Mouse (Mus musculus): Measurements from ENCODE around the gene Gm20388. TPM values are rescaled to one million over a fixed set of nuclear protein-coding genes. Genes with fewer than 3 reads are reported as not detected.
A peak's percentile ranks its signal among the peaks of the same experiment; 100 is the strongest.

Gm20388 gene
- polyA plus RNA-seq, 1 experiment from 2014 or later: not detected

DNA sequence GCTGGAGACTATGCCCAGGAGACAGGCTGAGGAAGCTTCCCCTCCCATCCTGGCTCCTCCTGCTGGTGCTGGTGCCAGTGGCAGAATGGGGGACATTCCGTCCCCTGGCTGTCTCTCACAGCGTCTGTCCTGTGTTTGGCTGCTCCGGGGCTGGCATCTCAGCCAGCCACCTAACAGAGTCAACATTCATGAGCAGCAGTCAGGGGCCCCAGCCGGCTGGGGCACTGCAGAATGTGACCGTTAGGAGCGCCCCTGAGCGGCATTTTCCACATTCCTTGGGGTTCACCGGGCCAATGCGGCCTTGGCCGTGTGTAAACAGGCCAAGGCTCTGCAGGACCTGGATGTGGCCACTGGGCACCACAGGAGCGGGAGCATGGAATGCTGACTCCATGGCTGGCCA is 2323.4 kb downstream of the Gm20388 start:
- H3K4me1 ChIP-seq (ENCODE audit: control insufficient read depth, insufficient read depth, low read length): peaks cover 12% of the 10 kb centered on the region
- no peak overlapping the region for H3K4me3 ChIP-seq (ENCODE audit: low read depth, low read length)
- no peaks in the 10 kb centered on the region for H3K36me3 ChIP-seq (ENCODE audit: control insufficient read depth, insufficient read depth, low read length)
- no peaks in the 10 kb centered on the region for H3K9me3 ChIP-seq (ENCODE audit: control insufficient read depth, low read length)
- no peak overlapping the region for H3K27ac ChIP-seq (replicated peaks; ENCODE audit: low read depth, low read length)
- ATAC-seq (ENCODE audit: insufficient number of reproducible peaks, low FRiP score, low TSS enrichment, low read depth) (no peak), DNase-seq (ENCODE audit: low spot score) (peak; percentile 60)
- no peak overlapping the region for H3K4me2 ChIP-seq (ENCODE audit: low read depth, severe bottlenecking)
- no peak overlapping the region for H3K9ac ChIP-seq (ENCODE audit: low read length)
- H3K27me3 ChIP-seq (ENCODE audit: control insufficient read depth, insufficient read depth, low read length): peaks cover 28% of the 10 kb centered on the region
- 46% methylated on average over 11 of the region's 11 CpGs for WGBS

DNA sequence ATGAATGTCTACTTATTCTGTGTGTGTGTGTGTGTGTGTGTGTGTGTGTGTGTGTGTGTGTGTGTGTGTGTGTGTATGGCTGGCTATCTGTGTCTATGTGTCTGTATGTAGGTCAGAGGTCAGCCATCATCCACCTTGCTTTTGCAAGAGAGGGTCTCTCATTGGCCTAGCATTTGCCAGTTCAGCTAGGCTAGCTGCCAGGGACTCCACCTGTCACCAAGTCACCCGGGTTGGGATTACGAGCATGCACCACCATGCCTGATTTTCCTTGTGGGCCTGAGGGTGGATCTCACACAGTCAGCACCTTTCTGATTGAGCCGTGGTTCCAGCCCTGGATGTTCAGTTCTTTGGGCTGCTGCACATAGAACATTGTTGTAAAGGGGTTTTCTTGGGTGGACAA is 2325.9 kb downstream of the Gm20388 start:
- ATAC-seq (ENCODE audit: insufficient number of reproducible peaks, low FRiP score, low TSS enrichment, low read depth): no peak
- 94% methylated on average over 3 of the region's 3 CpGs for WGBS
- H3K4me1 ChIP-seq (ENCODE audit: control insufficient read depth, insufficient read depth, low read length): peaks cover 7% of the 10 kb centered on the region

DNA sequence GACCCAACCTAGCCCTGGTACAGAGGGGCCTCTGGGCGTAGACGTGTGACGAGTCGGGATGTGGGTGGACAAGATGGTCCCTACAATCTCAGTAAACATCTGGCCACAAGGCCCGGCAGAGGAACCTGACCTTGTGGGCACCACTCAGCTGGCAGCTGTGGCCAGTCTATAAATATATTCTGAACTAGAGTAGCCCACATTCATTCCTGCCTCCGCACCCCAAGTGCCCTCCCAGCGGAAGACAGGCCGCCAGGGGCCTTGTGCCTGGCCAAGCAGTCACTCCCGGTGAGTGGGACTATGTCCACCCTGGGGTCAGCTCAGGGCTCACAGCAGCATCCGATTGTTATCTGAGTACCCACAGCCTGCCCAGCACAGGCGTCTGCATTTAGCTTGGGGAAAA is 2327.6 kb downstream of the Gm20388 start:
- Histone ChIP-seq H3K4me1 (ENCODE audit: control insufficient read depth, insufficient read depth, low read length) (peaks cover 7% of the 10 kb centered on the region), H3K4me2 (ENCODE audit: low read depth, severe bottlenecking) (no peak overlapping the region), H3K36me3 (ENCODE audit: control insufficient read depth, insufficient read depth, low read length) (no peaks in the 10 kb centered on the region), H3K27me3 (ENCODE audit: control insufficient read depth, insufficient read depth, low read length) (no peaks in the 10 kb centered on the region), H3K9ac (ENCODE audit: low read length) (no peak overlapping the region), H3K9me3 (ENCODE audit: control insufficient read depth, low read length) (no peaks in the 10 kb centered on the region), H3K4me3 (ENCODE audit: low read depth, low read length) (no peak overlapping the region), H3K27ac (replicated peaks; ENCODE audit: low read depth, low read length) (no peak overlapping the region)
- ATAC-seq (ENCODE audit: insufficient number of reproducible peaks, low FRiP score, low TSS enrichment, low read depth) (no peak), DNase-seq (ENCODE audit: low spot score) (no peak)
- 74% methylated on average over 11 of the region's 11 CpGs for WGBS

More for the DNA sequence above, 2325.9 kb downstream of the Gm20388 start:
- Histone ChIP-seq H3K4me2 (ENCODE audit: low read depth, severe bottlenecking) (no peak overlapping the region), H3K27me3 (ENCODE audit: control insufficient read depth, insufficient read depth, low read length) (peaks cover 8% of the 10 kb centered on the region; the same call in 1 of the 2 replicates), H3K9me3 (ENCODE audit: control insufficient read depth, low read length) (no peaks in the 10 kb centered on the region), H3K9ac (ENCODE audit: low read length) (no peak overlapping the region), H3K4me3 (ENCODE audit: low read depth, low read length) (no peak overlapping the region), H3K36me3 (ENCODE audit: control insufficient read depth, insufficient read depth, low read length) (no peaks in the 10 kb centered on the region), H3K27ac (replicated peaks; ENCODE audit: low read depth, low read length) (no peak overlapping the region)
- no peak for DNase-seq (ENCODE audit: low spot score)

DNA sequence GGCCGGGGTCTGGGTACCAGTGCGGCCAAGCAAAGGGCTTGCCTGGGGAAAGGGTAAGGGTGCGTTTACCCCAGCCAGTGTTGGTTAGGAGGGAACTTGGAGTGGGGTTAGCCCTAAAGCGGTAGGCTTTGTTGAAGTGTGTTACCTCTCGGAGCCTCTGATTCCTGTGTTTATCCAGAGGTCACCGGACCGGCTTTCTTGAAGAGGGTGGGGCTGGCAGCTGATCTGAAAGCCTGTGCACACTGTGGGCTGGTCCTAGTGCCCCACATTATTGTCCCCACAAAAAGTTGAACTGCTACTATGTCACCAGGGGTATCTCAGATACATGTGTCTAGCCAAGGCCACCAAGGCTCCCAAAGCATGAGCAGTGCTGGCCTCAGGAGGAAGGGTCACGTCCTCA is 2328.1 kb downstream of the Gm20388 start:
- H3K4me2 ChIP-seq (ENCODE audit: low read depth, severe bottlenecking): no peak overlapping the region
- H3K4me1 ChIP-seq (ENCODE audit: control insufficient read depth, insufficient read depth, low read length): peaks cover 7% of the 10 kb centered on the region
- DNase-seq (ENCODE audit: low spot score) (no peak), ATAC-seq (ENCODE audit: insufficient number of reproducible peaks, low FRiP score, low TSS enrichment, low read depth) (no peak)
- no peak overlapping the region for H3K27ac ChIP-seq (replicated peaks; ENCODE audit: low read depth, low read length)
- no peaks in the 10 kb centered on the region for H3K36me3 ChIP-seq (ENCODE audit: control insufficient read depth, insufficient read depth, low read length)
- H3K9ac ChIP-seq (ENCODE audit: low read length): no peak overlapping the region
- no peaks in the 10 kb centered on the region for H3K27me3 ChIP-seq (ENCODE audit: control insufficient read depth, insufficient read depth, low read length)
- no peaks in the 10 kb centered on the region for H3K9me3 ChIP-seq (ENCODE audit: control insufficient read depth, low read length)
- WGBS: 64% methylated on average over 8 of the region's 8 CpGs
- H3K4me3 ChIP-seq (ENCODE audit: low read depth, low read length): no peak overlapping the region

DNA sequence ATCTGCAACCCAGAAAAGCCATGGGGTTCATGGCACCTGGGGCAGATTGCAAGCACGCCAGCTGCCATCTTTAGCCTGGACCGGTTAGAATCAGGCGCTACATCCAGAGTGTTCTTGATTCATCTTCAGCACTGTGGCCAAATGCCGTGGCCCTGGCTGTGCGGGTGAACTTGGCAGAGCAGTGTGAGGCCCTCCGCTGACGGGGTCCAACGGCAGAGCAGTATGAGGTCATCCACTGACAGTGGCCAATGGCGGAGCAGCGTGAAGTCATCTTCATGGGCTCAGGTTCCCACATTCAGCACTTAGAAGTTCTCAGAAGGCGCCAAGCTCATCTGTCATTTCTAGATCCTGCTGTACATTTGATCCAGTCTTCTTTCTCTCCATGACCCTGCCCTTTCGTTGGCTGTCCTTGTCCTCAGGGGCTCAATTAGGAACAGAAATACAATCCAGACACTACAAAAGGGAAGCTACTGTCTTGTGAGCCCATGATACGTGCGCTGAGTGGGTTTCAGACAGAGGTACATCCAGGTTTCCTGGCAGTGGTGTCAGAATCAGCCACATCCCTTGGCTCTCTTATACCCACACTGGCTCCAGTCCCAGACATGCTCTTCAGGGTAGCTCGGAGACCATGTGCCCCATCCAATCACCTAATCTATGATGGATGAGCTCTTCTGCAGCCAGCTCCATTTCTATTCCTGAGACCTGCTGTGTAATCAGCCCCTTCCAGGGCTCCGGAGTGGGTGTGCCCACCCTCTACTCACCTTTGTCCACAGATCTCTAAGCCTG is 2329.8 kb downstream of the Gm20388 start:
- Histone ChIP-seq H3K9me3 (ENCODE audit: control insufficient read depth, low read length) (no peaks in the 10 kb centered on the region), H3K9ac (ENCODE audit: low read length) (no peak overlapping the region), H3K4me1 (ENCODE audit: control insufficient read depth, insufficient read depth, low read length) (peaks cover 1% of the 10 kb centered on the region; the same call in 1 of the 2 replicates), H3K27me3 (ENCODE audit: control insufficient read depth, insufficient read depth, low read length) (no peaks in the 10 kb centered on the region), H3K27ac (replicated peaks; ENCODE audit: low read depth, low read length) (no peak overlapping the region), H3K4me3 (ENCODE audit: low read depth, low read length) (no peak overlapping the region), H3K36me3 (ENCODE audit: control insufficient read depth, insufficient read depth, low read length) (no peaks in the 10 kb centered on the region), H3K4me2 (ENCODE audit: low read depth, severe bottlenecking) (no peak overlapping the region)
- ATAC-seq (ENCODE audit: insufficient number of reproducible peaks, low FRiP score, low TSS enrichment, low read depth) (no peak), DNase-seq (ENCODE audit: low spot score) (no peak)
- 92% methylated on average over 16 of the region's 16 CpGs for WGBS

DNA sequence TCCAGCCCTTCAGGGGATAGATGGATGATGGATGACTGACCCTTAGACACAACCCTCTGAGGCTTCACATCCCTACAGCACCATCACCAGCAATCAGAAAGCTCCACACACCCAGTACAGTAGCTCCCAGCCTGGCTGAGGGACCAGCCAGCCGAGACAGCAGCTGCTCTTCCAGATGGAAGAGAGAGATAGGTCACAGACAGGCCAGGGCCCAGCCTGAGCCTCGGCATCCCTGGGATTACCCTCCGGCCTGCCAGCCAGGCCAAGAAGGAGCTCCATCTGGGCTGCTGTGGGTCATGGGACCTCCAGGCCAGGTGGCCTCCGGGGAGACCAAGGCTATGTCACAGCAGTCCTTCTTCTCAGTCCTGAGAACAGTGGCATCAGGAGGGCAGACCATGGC is 2332.7 kb downstream of the Gm20388 start:
- no peaks in the 10 kb centered on the region for H3K36me3 ChIP-seq (ENCODE audit: control insufficient read depth, insufficient read depth, low read length)

DNA sequence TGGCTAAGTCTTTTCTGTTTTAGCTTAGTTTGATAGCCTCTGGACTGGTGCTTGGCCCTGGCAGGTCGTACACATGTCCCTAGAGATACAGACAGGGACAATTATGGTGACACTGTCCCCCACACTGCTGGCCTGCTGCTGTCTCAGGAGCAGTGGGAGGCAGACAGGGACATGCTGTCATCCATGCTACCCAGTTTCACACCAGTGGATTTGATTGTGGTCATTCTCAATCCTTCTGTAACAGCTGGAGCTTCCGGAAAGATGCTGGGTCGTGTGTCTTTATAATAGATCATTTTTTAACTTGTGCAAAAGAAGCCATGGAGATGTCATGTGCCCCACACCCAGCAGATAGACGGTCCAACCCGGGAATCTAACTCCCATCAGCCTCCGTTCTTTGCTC is 2334.5 kb downstream of the Gm20388 start:
- H3K9ac ChIP-seq (ENCODE audit: low read length): no peak overlapping the region
- DNase-seq (ENCODE audit: low spot score) (no peak), ATAC-seq (ENCODE audit: insufficient number of reproducible peaks, low FRiP score, low TSS enrichment, low read depth) (no peak)
- H3K4me1 ChIP-seq (ENCODE audit: control insufficient read depth, insufficient read depth, low read length): peaks cover 22% of the 10 kb centered on the region
- no peak overlapping the region for H3K27ac ChIP-seq (replicated peaks; ENCODE audit: low read depth, low read length)
- WGBS: 88% methylated on average over 6 of the region's 6 CpGs
- no peaks in the 10 kb centered on the region for H3K9me3 ChIP-seq (ENCODE audit: control insufficient read depth, low read length)
- no peak overlapping the region for H3K4me3 ChIP-seq (ENCODE audit: low read depth, low read length)
- H3K27me3 ChIP-seq (ENCODE audit: control insufficient read depth, insufficient read depth, low read length): no peaks in the 10 kb centered on the region
- H3K36me3 ChIP-seq (ENCODE audit: control insufficient read depth, insufficient read depth, low read length): no peaks in the 10 kb centered on the region
- no peak overlapping the region for H3K4me2 ChIP-seq (ENCODE audit: low read depth, severe bottlenecking)

More for the DNA sequence above, 2332.7 kb downstream of the Gm20388 start:
- Histone ChIP-seq H3K27ac (replicated peaks; ENCODE audit: low read depth, low read length) (no peak overlapping the region), H3K4me3 (ENCODE audit: low read depth, low read length) (no peak overlapping the region), H3K9ac (ENCODE audit: low read length) (no peak overlapping the region), H3K27me3 (ENCODE audit: control insufficient read depth, insufficient read depth, low read length) (no peaks in the 10 kb centered on the region), H3K4me2 (ENCODE audit: low read depth, severe bottlenecking) (no peak overlapping the region), H3K4me1 (ENCODE audit: control insufficient read depth, insufficient read depth, low read length) (peaks cover 22% of the 10 kb centered on the region), H3K9me3 (ENCODE audit: control insufficient read depth, low read length) (no peaks in the 10 kb centered on the region)
- DNase-seq (ENCODE audit: low spot score): no peak
- WGBS: 73% methylated on average over 4 of the region's 4 CpGs
- ATAC-seq (ENCODE audit: insufficient number of reproducible peaks, low FRiP score, low TSS enrichment, low read depth): no peak

DNA sequence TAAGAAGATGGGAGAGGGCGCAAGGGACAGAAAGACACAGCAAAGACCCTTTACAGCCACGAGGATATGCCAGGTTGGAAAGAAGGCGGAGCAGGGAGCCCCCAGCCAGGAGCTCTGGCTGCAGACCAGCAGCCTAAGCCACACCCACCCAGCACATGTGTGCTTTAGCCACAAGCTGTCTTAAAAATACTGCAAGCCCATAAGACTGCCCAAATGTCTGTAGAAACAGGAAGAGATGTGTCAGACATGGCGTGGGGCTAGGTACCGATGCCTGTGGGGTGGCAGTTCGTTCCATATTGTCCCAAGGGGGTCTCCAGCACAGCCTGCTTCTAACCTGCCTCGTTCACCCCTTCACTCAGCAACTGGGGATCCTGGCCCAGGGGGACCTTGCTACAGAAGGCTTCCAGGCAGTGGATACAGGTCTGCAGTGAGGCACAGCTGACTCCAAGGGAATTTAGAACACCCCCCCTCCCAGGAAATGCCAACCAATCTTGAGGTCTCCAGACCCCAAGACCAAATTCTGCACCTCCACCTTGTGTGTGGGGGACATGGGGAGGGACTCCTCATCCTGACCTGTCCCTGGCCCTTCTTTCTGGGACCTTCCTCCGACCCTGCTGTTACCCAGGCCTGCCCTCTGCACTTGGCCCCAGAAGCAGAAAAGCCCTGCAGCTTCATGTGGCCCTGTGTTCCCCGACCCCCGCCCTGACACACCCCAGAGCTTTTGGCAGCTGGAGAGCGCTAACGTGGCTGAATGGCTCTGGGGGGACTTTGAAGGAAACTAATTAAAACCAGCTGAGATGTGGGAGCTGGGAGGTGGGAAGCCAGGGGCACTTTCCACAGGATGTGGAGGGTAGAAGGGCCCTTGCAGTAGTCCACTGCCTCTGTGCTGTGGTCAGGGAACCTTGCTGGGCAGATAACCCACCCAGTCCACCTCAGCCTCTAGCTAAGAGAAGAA is 2335.9 kb downstream of the Gm20388 start:
- H3K4me3 ChIP-seq (ENCODE audit: low read depth, low read length): no peak overlapping the region
- H3K27ac ChIP-seq (replicated peaks; ENCODE audit: low read depth, low read length): peak overlapping the region; percentile 44
- 0 out of 2 replicates have a peak overlapping the region, but pooled peaks have one; percentile 1 for H3K4me2 ChIP-seq (ENCODE audit: low read depth, severe bottlenecking)
- ATAC-seq (ENCODE audit: insufficient number of reproducible peaks, low FRiP score, low TSS enrichment, low read depth) (peak; percentile 37), DNase-seq (ENCODE audit: low spot score) (peak; percentile 65)
- H3K36me3 ChIP-seq (ENCODE audit: control insufficient read depth, insufficient read depth, low read length): no peaks in the 10 kb centered on the region
- H3K9me3 ChIP-seq (ENCODE audit: control insufficient read depth, low read length): no peaks in the 10 kb centered on the region
- H3K27me3 ChIP-seq (ENCODE audit: control insufficient read depth, insufficient read depth, low read length): no peaks in the 10 kb centered on the region
- H3K9ac ChIP-seq (ENCODE audit: low read length): no peak overlapping the region
- 19% methylated on average over 12 of the region's 12 CpGs for WGBS
- H3K4me1 ChIP-seq (ENCODE audit: control insufficient read depth, insufficient read depth, low read length): peaks cover 22% of the 10 kb centered on the region
